Mouse (Mus musculus) small intestine, adult 2 months (tissue): Measurements from ENCODE around the gene Rsph3b.
"Not testable (repeated sequence)": the region's sequence is repeated elsewhere in the genome, so short reads cannot be mapped to it uniquely, and the experiment has no call there.

Experiments
- CTCF ChIP-seq: fragments of 200-500 bp; IDR thresholded peaks from 2 replicates; pipeline ENCODE4 v1.5.1; 2012; ENCODE audit warnings: low read depth, mild to moderate bottlenecking, control low read depth, inconsistent platforms, low read length, moderate library complexity, mixed read lengths; ENCODE audit not compliant: insufficient replicate concordance, insufficient read length; ENCODE audit errors: extremely low read depth
- POLR2A ChIP-seq: fragments of 200-500 bp; IDR thresholded peaks from 2 replicates; pipeline ENCODE4 v1.6.1; 2012; ENCODE audit warnings: low read depth, mild to moderate bottlenecking, control low read depth, inconsistent platforms, low read length, moderate library complexity

- not testable (repeated sequence) for TF ChIP-seq CTCF, POLR2A
Observed at GRCm38 (mm10) chr17:6996826-6997225, 48.3 kb upstream of the Rsph3b start.
